Mouse (Mus musculus) forebrain, postnatal 0 days (tissue): ENCODE measurements around the gene Nrp1. TPM values are rescaled to one million over a fixed set of nuclear protein-coding genes. Genes with fewer than 3 reads are reported as not detected.

Experiments used
- ATAC-seq: fragments of 200-750 bp; cut with Nextera tagmentation; 2 replicates; pipeline ENCODE4 v1.8.0; 2017; ENCODE audit warnings: mild to moderate bottlenecking, moderate library complexity
- DNase-seq: peaks from one replicate; pipeline ENCODE4 v3.0.0-alpha.2; 2015
- H3K27ac ChIP-seq: fragments of 300-500 bp; sonication (generic); 2 replicates; pipeline ENCODE4 v1.5.1; 2014; ENCODE audit warnings: low read depth, mild to moderate bottlenecking, antibody characterized with exemption, low read length, moderate library complexity, mixed read lengths
- H3K27me3 ChIP-seq: fragments of 300-500 bp; sonication (generic); 2 replicates; pipeline ENCODE4 v1.6.1; 2014; ENCODE audit warnings: mild to moderate bottlenecking, low read length, mixed read lengths; ENCODE audit not compliant: insufficient read depth
- H3K36me3 ChIP-seq: fragments of 300-500 bp; sonication (generic); 2 replicates; pipeline ENCODE4 v1.6.1; 2014; ENCODE audit warnings: mild to moderate bottlenecking, moderate library complexity; ENCODE audit not compliant: insufficient read depth
- H3K4me1 ChIP-seq: fragments of 300-500 bp; sonication (generic); 2 replicates; pipeline ENCODE4 v1.6.1; 2014; ENCODE audit warnings: antibody characterized with exemption; ENCODE audit not compliant: insufficient read depth
- H3K4me2 ChIP-seq: fragments of 300-500 bp; sonication (generic); 2 replicates; pipeline ENCODE4 v1.6.1; 2014; ENCODE audit warnings: low read depth, mild to moderate bottlenecking, moderate library complexity
- H3K4me3 ChIP-seq: fragments of 300-500 bp; sonication (generic); 2 replicates; pipeline ENCODE4 v1.5.1; 2014; ENCODE audit warnings: low read depth, low read length, mixed read lengths
- H3K9ac ChIP-seq: fragments of 300-500 bp; sonication (generic); 2 replicates; pipeline ENCODE4 v1.6.1; 2014; ENCODE audit warnings: mild to moderate bottlenecking
- H3K9me3 ChIP-seq: fragments of 300-500 bp; sonication (generic); 2 replicates; pipeline ENCODE4 v1.6.1; 2016; ENCODE audit warnings: low read length
- CTCF ChIP-seq: sonication (generic); IDR thresholded peaks from 2 replicates; pipeline ENCODE4 v1.5.1; 2016; ENCODE audit warnings: antibody characterized with exemption, control low read depth, low read depth
- WGBS: fragments of 180-500 bp; shearing (Covaris S2); extraction: QIAGEN DNeasy Blood & Tissue Kit; methylation state at CpG from one replicate; pipeline ENCODE4 v1.1.7; 2014; 5-methylcytosine and 5-hydroxymethylcytosine counted together
- polyA plus RNA-seq: library from polyadenylated mRNA; unstranded; fragments of >200 nt; fragmentation: Nextera tagmentation; extraction: Ambion mirVana; gene quantifications from 2 replicates; pipeline ENCODE4 v1.2.1, GENCODE M21; 2015
- total RNA-seq: library from RNA; depleted of rRNA; stranded (reverse); fragments of >200 nt; gene quantifications from 2 replicates; pipeline ENCODE4 v1.2.3, GENCODE M21; 2014

The Nrp1 gene
- total and polyA plus RNA-seq, 2 experiments from 2014 or later, result 87.1 to 93.3 TPM

DNA sequence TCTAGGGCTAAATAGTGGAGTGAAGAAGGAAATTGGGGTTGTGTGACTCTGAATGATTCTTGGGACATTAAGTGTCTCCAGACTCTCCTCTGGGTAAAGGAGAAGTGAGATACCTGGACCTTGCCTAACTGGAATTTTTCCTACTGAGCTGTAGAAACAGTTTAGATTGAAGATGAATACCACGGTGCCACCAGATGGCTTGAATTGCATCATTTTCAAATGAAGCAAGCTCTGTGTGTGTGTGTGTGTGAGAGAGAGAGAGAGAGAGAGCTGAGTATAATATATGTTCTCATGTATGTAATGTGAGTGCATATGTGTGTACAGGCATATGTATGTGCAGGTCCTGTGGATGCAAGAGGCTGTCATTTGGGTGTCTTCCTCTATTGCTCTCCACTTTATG, 72.7 kb downstream of the Nrp1 start:
- 55% methylated on average over 1 of the region's 1 CpGs for WGBS

GRCm38 (mm10) chr8:128435749-128436148, 77.3 kb downstream of the Nrp1 start:
- Histone ChIP-seq H3K9me3 (no peaks in the 10 kb centered on the region), H3K36me3 (peaks cover 26% of the 10 kb centered on the region), H3K27me3 (no peaks in the 10 kb centered on the region), H3K4me2 (no peak overlapping the region), H3K9ac (no peak overlapping the region), H3K4me1 (no peaks in the 10 kb centered on the region), H3K4me3 (no peak overlapping the region), H3K27ac (no peak overlapping the region)
- TF ChIP-seq CTCF, result no peak
- 76% methylated on average over 4 of the region's 4 CpGs for WGBS
- ATAC-seq (no peak), DNase-seq (no peak)

More for the DNA sequence above, 72.7 kb downstream of the Nrp1 start:
- H3K9me3 ChIP-seq, result no peaks in the 10 kb centered on the region
- H3K27ac ChIP-seq, result no peak overlapping the region
- no peak overlapping the region for H3K9ac ChIP-seq
- no peaks in the 10 kb centered on the region for H3K4me1 ChIP-seq
- H3K4me3 ChIP-seq, result no peak overlapping the region
- H3K27me3 ChIP-seq, result no peaks in the 10 kb centered on the region
- H3K4me2 ChIP-seq, result no peak overlapping the region
- ATAC-seq (no peak), DNase-seq (no peak)
- TF ChIP-seq CTCF, result no peak
- peaks cover 26% of the 10 kb centered on the region for H3K36me3 ChIP-seq

GRCm38 (mm10) chr8:128437156-128437825, 78.9 kb downstream of the Nrp1 start:
- 51% methylated on average over 12 of the region's 12 CpGs for WGBS
- ATAC-seq (peak; percentile 65), DNase-seq (peak; percentile 38)
- Histone ChIP-seq H3K4me1 (no peaks in the 10 kb centered on the region), H3K9ac (no peak overlapping the region), H3K9me3 (no peaks in the 10 kb centered on the region), H3K27me3 (no peaks in the 10 kb centered on the region), H3K27ac (peak overlapping the region; percentile 1; the same call in 1 of the 2 replicates), H3K4me3 (no peak overlapping the region), H3K4me2 (no peak overlapping the region), H3K36me3 (peaks cover 26% of the 10 kb centered on the region)
- TF ChIP-seq CTCF, result no peak

DNA sequence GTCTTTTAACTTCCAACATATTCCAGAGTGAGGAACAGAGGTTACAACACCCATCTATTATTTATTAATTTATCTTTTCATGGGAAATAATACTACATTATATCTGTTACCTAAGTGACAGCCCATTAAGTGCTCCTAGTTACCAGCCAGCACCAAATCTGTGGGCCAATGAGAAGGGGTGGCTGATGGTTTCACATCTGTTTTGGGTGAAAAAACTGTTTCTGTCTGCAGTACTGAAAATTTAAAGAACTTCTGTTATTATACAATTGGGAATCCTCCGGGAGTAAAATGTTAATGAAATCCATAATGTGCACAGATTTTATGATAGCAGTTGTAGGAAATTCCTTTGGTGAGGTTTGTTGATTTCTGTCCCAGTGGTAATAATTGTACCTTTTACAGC, 83.0 kb downstream of the Nrp1 start:
- Histone ChIP-seq H3K36me3 (peaks cover 8% of the 10 kb centered on the region; the same call in 1 of the 2 replicates), H3K4me1 (no peaks in the 10 kb centered on the region), H3K9me3 (no peaks in the 10 kb centered on the region), H3K4me3 (no peak overlapping the region), H3K27ac (no peak overlapping the region), H3K9ac (no peak overlapping the region), H3K4me2 (no peak overlapping the region), H3K27me3 (no peaks in the 10 kb centered on the region)
- no peak for ATAC-seq
- no peak for TF ChIP-seq CTCF
- no peak for DNase-seq
- WGBS, result 79% methylated on average over 1 of the region's 1 CpGs

DNA sequence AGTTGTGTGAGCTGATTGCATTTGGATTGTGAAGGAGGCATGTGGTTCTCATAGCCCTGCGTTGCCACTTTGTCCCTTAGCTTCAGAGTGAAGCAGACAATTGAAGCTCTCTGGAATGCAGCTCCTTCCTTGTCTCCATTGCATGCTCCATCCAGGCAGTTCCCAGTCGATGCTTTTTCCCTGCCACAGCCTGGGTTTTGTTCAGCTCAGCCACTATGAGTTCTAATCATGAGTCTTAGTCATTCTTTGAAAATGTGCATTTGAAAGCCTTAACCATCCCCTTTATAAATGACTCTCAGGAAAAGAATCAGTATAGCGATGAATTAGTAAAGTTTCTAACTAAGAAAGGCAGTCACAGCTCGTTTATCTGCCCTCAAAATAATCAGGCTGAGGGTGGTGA, 87.2 kb downstream of the Nrp1 start:
- no peak for ATAC-seq
- WGBS, result 17% methylated on average over 4 of the region's 4 CpGs
- H3K27ac ChIP-seq, result no peak overlapping the region

DNA sequence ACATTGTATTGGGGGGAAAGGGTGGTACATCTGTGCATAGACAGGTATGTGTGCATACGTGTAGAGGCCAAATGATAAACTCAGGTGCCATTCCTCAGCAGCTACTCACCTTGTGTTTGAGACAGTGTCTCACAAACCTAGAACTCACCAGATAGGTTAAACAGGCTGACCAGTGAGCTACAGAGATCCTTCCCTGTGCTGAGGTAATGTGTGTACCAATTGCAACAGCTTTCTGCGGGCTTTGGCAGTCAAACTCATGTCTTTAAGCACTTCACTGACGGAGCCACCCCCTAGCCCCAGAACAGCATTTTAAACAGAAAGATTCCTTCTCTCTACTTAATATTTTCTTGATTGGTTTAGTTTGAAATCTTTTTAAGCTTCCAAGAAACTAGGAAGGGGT, 88.2 kb downstream of the Nrp1 start:
- Histone ChIP-seq H3K4me2 (no peak overlapping the region), H3K27ac (no peak overlapping the region), H3K9me3 (no peaks in the 10 kb centered on the region), H3K27me3 (no peaks in the 10 kb centered on the region), H3K4me3 (no peak overlapping the region), H3K9ac (no peak overlapping the region), H3K4me1 (no peaks in the 10 kb centered on the region), H3K36me3 (peaks cover 8% of the 10 kb centered on the region; the same call in 1 of the 2 replicates)
- WGBS, result 76% methylated on average over 3 of the region's 3 CpGs
- ATAC-seq (no peak), DNase-seq (no peak)
- no peak for TF ChIP-seq CTCF

More for the DNA sequence above, 87.2 kb downstream of the Nrp1 start:
- Histone ChIP-seq H3K36me3 (peaks cover 8% of the 10 kb centered on the region; the same call in 1 of the 2 replicates), H3K4me1 (no peaks in the 10 kb centered on the region), H3K9me3 (no peaks in the 10 kb centered on the region), H3K4me2 (no peak overlapping the region), H3K4me3 (no peak overlapping the region), H3K27me3 (no peaks in the 10 kb centered on the region), H3K9ac (no peak overlapping the region)
- no peak for TF ChIP-seq CTCF
- DNase-seq, result no peak

DNA sequence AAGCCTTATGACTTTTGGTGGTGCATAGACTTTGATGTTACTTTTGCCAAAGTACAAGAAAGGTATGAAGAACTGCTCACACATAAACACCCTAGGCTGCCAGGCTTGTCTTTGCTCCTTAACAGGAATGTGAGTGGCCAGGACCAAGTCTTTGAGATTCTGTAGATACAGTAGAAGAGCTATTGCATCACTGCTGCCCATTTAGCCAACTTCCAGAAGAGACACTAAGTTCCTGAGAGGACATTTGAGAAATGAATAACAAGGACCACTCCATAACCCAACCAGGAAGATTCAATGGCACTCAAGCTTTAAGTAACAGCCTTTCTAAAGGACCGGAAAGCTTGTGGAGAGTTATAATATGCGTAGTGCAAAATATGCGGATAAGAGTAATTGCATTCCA, 88.9 kb downstream of the Nrp1 start:
- Histone ChIP-seq H3K27me3 (no peaks in the 10 kb centered on the region), H3K9me3 (no peaks in the 10 kb centered on the region), H3K27ac (no peak overlapping the region), H3K4me3 (no peak overlapping the region), H3K36me3 (peaks cover 8% of the 10 kb centered on the region; the same call in 1 of the 2 replicates), H3K9ac (no peak overlapping the region), H3K4me1 (no peaks in the 10 kb centered on the region), H3K4me2 (no peak overlapping the region)
- TF ChIP-seq CTCF, result no peak
- ATAC-seq (no peak), DNase-seq (no peak)
- WGBS, result 91% methylated on average over 3 of the region's 3 CpGs
